Mouse (Mus musculus): ENCODE measurements around the gene Arhgap9. TPM values are rescaled to one million over a fixed set of nuclear protein-coding genes. Genes with fewer than 3 reads are reported as not detected.

The Arhgap9 gene
- polyA plus RNA-seq, 1 experiment from 2014 or later: 3.7 TPM

- 30% methylated on average over 14 of the region's 14 CpGs for WGBS
- Histone ChIP-seq H3K27me3 (replicated peaks; ENCODE audit: control insufficient read depth, insufficient read depth, low read length) (peaks cover 58% of the 10 kb centered on the region), H3K4me2 (ENCODE audit: low read depth, low read length) (peak overlapping the region; percentile 61), H3K9me3 (ENCODE audit: control insufficient read depth, low read length) (no peaks in the 10 kb centered on the region), H3K27ac (replicated peaks; ENCODE audit: low read depth, low read length) (no peak overlapping the region), H3K4me3 (ENCODE audit: low read depth, low read length) (peak overlapping the region; percentile 39), H3K4me1 (ENCODE audit: control insufficient read depth, insufficient read depth, low read length) (0 out of 2 replicates have a peak, but pooled peaks cover 9% of the 10 kb centered on the region), H3K36me3 (ENCODE audit: control insufficient read depth, insufficient read depth, low read length) (0 out of 2 replicates have a peak, but pooled peaks cover under 1% of the 10 kb centered on the region), H3K9ac (ENCODE audit: low read depth, low read length) (peak overlapping the region; percentile 43; the same call in 1 of the 2 replicates)
- ATAC-seq (ENCODE audit: low read depth): no peak
- no peak for DNase-seq (ENCODE audit: low spot score)
These were observed 3.8 kb downstream of the Arhgap9 start for GRCm38 (mm10) chr10:127325454-127326016.

DNA sequence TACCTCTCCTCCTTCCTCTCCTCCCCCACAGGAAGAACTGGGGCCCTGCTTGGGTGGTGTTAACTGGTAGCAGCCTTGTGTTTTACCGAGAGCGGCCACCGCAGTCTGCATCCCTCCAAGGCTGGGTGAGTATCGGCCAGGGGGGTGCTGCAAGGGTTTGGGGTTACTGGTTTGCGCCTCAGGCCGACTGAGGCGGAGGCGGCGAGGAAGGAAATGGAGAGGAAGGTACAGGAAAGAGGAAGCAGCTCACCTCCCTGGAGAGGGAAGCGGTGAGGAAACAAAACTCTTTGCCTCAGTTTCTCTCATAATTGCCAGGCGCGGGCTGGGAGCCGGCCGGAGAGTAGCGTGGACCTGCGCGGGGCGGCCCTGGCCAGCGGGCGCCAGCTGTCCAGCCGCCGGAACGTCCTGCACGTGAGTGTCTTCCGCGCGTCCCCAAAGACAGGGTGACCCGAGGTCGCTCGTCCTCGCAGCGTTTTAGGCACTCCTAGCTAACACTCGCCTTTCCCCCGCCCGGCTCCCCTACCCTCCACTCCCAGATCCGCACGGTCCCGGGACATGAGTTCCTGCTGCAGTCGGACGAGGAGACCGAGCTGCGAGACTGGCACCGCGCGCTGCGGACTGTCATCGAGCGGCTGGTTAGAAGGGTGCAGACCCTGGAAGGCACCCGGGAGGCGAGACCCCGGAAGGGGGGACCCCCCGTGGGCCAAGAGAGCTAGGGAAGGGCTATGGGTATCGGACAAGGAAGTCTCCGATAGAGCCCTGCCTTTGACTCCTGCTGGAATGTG is 4.4 kb downstream of the Arhgap9 start:
- WGBS: 3% methylated on average over 38 of the region's 54 CpGs
- DNase-seq (ENCODE audit: low spot score): no peak
- Histone ChIP-seq H3K4me3 (ENCODE audit: low read depth, low read length) (peak overlapping the region; percentile 39), H3K9ac (ENCODE audit: low read depth, low read length) (peak overlapping the region; percentile 43), H3K27me3 (replicated peaks; ENCODE audit: control insufficient read depth, insufficient read depth, low read length) (peaks cover 58% of the 10 kb centered on the region), H3K4me2 (ENCODE audit: low read depth, low read length) (peak overlapping the region; percentile 61), H3K36me3 (ENCODE audit: control insufficient read depth, insufficient read depth, low read length) (peaks cover 7% of the 10 kb centered on the region; the same call in 1 of the 2 replicates), H3K9me3 (ENCODE audit: control insufficient read depth, low read length) (no peaks in the 10 kb centered on the region), H3K4me1 (ENCODE audit: control insufficient read depth, insufficient read depth, low read length) (0 out of 2 replicates have a peak, but pooled peaks cover 9% of the 10 kb centered on the region), H3K27ac (replicated peaks; ENCODE audit: low read depth, low read length) (no peak overlapping the region)
- ATAC-seq (ENCODE audit: low read depth): peak; percentile 32

GRCm38 (mm10) chr10:127326828-127327227 is 5.1 kb downstream of the Arhgap9 start:
- ATAC-seq (ENCODE audit: low read depth) (no peak), DNase-seq (ENCODE audit: low spot score) (no peak)
- peak overlapping the region; percentile 39 for H3K4me3 ChIP-seq (ENCODE audit: low read depth, low read length)
- H3K4me1 ChIP-seq (ENCODE audit: control insufficient read depth, insufficient read depth, low read length): 0 out of 2 replicates have a peak, but pooled peaks cover 9% of the 10 kb centered on the region
- H3K9ac ChIP-seq (ENCODE audit: low read depth, low read length): peak overlapping the region; percentile 43
- WGBS: 10% methylated on average over 29 of the region's 29 CpGs
- H3K4me2 ChIP-seq (ENCODE audit: low read depth, low read length): peak overlapping the region; percentile 61
- H3K9me3 ChIP-seq (ENCODE audit: control insufficient read depth, low read length): no peaks in the 10 kb centered on the region
- H3K36me3 ChIP-seq (ENCODE audit: control insufficient read depth, insufficient read depth, low read length): peaks cover 12% of the 10 kb centered on the region
- H3K27me3 ChIP-seq (replicated peaks; ENCODE audit: control insufficient read depth, insufficient read depth, low read length): peaks cover 58% of the 10 kb centered on the region
- H3K27ac ChIP-seq (replicated peaks; ENCODE audit: low read depth, low read length): no peak overlapping the region

DNA sequence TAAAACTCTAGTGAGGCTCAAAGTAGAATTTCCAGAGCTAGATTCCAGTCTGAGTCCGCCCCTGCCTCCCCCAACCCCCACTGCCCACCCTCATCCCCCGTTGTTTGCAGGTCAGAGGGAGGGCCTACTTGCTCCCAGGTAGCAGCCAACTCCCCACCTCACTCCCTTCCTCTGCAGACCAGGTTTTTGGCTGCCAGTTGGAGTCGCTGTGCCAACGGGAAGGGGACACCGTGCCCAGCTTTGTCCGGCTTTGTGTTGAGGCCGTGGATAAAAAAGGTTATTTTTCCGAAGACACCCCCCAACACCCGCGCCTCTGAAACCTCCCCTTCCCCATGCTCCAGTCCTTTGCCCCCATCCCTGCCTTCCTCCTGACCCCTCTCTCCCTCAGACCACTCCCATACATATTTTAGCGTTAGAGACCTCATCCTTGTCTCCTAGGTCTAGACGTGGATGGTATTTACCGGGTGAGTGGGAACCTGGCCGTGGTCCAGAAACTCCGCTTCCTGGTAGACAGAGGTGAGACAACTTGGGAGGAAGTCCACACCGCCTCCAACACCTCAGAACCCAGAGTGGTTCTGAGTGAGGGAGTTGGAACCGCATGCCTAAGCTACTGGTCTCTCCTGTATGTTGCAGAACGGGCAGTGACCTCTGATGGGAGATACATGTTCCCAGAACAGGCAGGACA is 5.8 kb downstream of the Arhgap9 start:
- H3K9ac ChIP-seq (ENCODE audit: low read depth, low read length): no peak overlapping the region
- H3K4me2 ChIP-seq (ENCODE audit: low read depth, low read length): no peak overlapping the region
- no peaks in the 10 kb centered on the region for H3K9me3 ChIP-seq (ENCODE audit: control insufficient read depth, low read length)
- H3K27me3 ChIP-seq (replicated peaks; ENCODE audit: control insufficient read depth, insufficient read depth, low read length): peaks cover 58% of the 10 kb centered on the region
- H3K36me3 ChIP-seq (ENCODE audit: control insufficient read depth, insufficient read depth, low read length): peaks cover 20% of the 10 kb centered on the region
- 0 out of 2 replicates have a peak, but pooled peaks cover 9% of the 10 kb centered on the region for H3K4me1 ChIP-seq (ENCODE audit: control insufficient read depth, insufficient read depth, low read length)
- no peak overlapping the region for H3K27ac ChIP-seq (replicated peaks; ENCODE audit: low read depth, low read length)
- DNase-seq (ENCODE audit: low spot score) (no peak), ATAC-seq (ENCODE audit: low read depth) (no peak)
- H3K4me3 ChIP-seq (ENCODE audit: low read depth, low read length): no peak overlapping the region
- 56% methylated on average over 18 of the region's 18 CpGs for WGBS

GRCm38 (mm10) chr10:127330212-127330611 is 8.4 kb downstream of the Arhgap9 start:
- Histone ChIP-seq H3K4me2 (ENCODE audit: low read depth, low read length) (no peak overlapping the region), H3K27ac (replicated peaks; ENCODE audit: low read depth, low read length) (no peak overlapping the region), H3K27me3 (replicated peaks; ENCODE audit: control insufficient read depth, insufficient read depth, low read length) (peaks cover 38% of the 10 kb centered on the region), H3K9ac (ENCODE audit: low read depth, low read length) (no peak overlapping the region), H3K36me3 (ENCODE audit: control insufficient read depth, insufficient read depth, low read length) (peaks cover 41% of the 10 kb centered on the region), H3K9me3 (ENCODE audit: control insufficient read depth, low read length) (no peaks in the 10 kb centered on the region), H3K4me3 (ENCODE audit: low read depth, low read length) (no peak overlapping the region), H3K4me1 (ENCODE audit: control insufficient read depth, insufficient read depth, low read length) (0 out of 2 replicates have a peak, but pooled peaks cover 9% of the 10 kb centered on the region)
- WGBS: 75% methylated on average over 7 of the region's 7 CpGs
- DNase-seq (ENCODE audit: low spot score) (no peak), ATAC-seq (ENCODE audit: low read depth) (no peak)

DNA sequence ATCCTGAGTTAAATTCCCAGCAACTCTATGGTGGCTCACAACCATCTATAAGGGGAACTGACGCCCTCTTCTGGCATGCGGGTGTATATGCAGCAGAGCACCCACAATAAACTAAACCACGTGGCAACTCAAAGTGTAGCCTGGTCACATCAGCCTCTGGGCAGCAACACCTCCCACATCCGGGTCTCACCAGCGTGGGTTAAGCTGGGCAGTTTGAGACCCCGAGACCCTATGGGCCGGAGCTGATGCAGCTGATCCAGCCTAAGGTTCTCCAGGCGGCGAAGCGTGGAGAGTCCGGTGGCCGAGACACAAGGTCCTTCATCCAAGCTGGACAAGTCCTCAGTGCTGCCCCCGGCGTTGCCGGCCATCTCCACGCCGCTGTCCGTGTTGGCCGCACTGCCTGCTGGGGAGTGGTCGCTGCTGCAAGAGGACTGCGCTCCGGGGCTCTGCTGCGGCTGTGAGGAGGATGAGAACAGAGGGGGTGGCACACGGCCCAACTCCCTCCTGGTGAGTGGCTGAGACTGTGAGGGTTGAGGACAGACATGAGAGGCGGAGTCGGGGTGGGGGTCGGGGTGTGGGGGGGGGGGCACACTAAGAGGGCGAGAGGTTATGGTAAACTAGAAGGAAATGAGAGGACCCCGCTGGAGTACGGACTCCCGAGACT is 10.6 kb downstream of the Arhgap9 start:
- no peak overlapping the region; the same call in 1 of the 2 replicates for H3K4me2 ChIP-seq (ENCODE audit: low read depth, low read length)
- peaks cover 17% of the 10 kb centered on the region for H3K27me3 ChIP-seq (replicated peaks; ENCODE audit: control insufficient read depth, insufficient read depth, low read length)
- no peaks in the 10 kb centered on the region for H3K4me1 ChIP-seq (ENCODE audit: control insufficient read depth, insufficient read depth, low read length)
- 46% methylated on average over 28 of the region's 31 CpGs for WGBS
- no peaks in the 10 kb centered on the region for H3K9me3 ChIP-seq (ENCODE audit: control insufficient read depth, low read length)
- H3K27ac ChIP-seq (replicated peaks; ENCODE audit: low read depth, low read length): no peak overlapping the region
- no peak overlapping the region for H3K4me3 ChIP-seq (ENCODE audit: low read depth, low read length)
- no peak for ATAC-seq (ENCODE audit: low read depth)
- no peak for DNase-seq (ENCODE audit: low spot score)
- H3K36me3 ChIP-seq (ENCODE audit: control insufficient read depth, insufficient read depth, low read length): peaks cover 60% of the 10 kb centered on the region
- H3K9ac ChIP-seq (ENCODE audit: low read depth, low read length): peak overlapping the region; percentile 19; the same call in 1 of the 2 replicates

DNA sequence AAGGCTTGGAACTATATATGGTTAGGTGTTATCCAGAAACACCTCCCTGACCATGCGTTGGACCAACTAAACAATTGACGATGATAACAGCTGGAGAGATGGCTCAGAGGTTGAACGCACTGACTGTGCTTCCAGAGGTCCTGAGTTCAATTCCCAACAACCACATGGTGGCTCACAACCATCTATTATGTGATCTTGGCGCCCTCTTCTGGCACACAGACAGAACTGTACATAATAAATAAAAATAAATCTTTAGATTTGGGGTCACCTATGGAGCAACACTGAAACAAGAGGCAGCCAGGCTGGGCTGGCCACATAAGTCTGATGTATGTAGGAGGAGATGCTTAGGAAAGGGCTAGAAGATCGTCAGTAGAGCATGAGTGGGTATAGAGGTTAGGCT is 11.4 kb downstream of the Arhgap9 start:
- H3K36me3 ChIP-seq (ENCODE audit: control insufficient read depth, insufficient read depth, low read length): peaks cover 68% of the 10 kb centered on the region
- H3K4me2 ChIP-seq (ENCODE audit: low read depth, low read length): no peak overlapping the region
- H3K4me1 ChIP-seq (ENCODE audit: control insufficient read depth, insufficient read depth, low read length): no peaks in the 10 kb centered on the region
- no peaks in the 10 kb centered on the region for H3K9me3 ChIP-seq (ENCODE audit: control insufficient read depth, low read length)
- H3K4me3 ChIP-seq (ENCODE audit: low read depth, low read length): no peak overlapping the region
- ATAC-seq (ENCODE audit: low read depth): no peak
- peaks cover 9% of the 10 kb centered on the region for H3K27me3 ChIP-seq (replicated peaks; ENCODE audit: control insufficient read depth, insufficient read depth, low read length)
- H3K27ac ChIP-seq (replicated peaks; ENCODE audit: low read depth, low read length): no peak overlapping the region
- H3K9ac ChIP-seq (ENCODE audit: low read depth, low read length): no peak overlapping the region
- no peak for DNase-seq (ENCODE audit: low spot score)
- 67% methylated on average over 5 of the region's 5 CpGs for WGBS

DNA sequence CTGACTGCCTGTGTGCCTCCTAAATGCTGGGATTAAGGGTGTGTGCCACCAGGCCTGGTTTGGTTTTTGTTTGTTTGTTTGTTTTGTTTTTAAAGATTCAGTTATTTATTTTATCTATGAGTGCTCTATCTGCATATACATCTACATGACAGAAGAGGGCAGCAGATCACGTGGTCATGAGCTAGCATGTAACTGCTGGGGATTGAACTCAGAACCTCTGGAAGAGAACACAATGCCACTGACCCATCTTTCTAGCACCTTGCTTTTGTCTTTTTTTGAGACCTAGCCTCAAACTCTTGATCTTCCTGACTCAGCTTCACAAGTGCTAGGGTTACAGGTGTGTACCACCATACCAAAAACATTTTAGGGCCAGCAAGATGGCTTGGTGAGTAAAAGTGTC is 13.5 kb downstream of the Arhgap9 start:
- no peak overlapping the region for H3K9ac ChIP-seq (ENCODE audit: low read depth, low read length)
- H3K36me3 ChIP-seq (ENCODE audit: control insufficient read depth, insufficient read depth, low read length): peaks cover 70% of the 10 kb centered on the region
- H3K27ac ChIP-seq (replicated peaks; ENCODE audit: low read depth, low read length): no peak overlapping the region
- H3K9me3 ChIP-seq (ENCODE audit: control insufficient read depth, low read length): no peaks in the 10 kb centered on the region
- WGBS: 75% methylated on average over 1 of the region's 1 CpGs
- ATAC-seq (ENCODE audit: low read depth) (no peak), DNase-seq (ENCODE audit: low spot score) (no peak)
- H3K27me3 ChIP-seq (replicated peaks; ENCODE audit: control insufficient read depth, insufficient read depth, low read length): no peaks in the 10 kb centered on the region
- H3K4me3 ChIP-seq (ENCODE audit: low read depth, low read length): no peak overlapping the region
- no peaks in the 10 kb centered on the region for H3K4me1 ChIP-seq (ENCODE audit: control insufficient read depth, insufficient read depth, low read length)
- no peak overlapping the region for H3K4me2 ChIP-seq (ENCODE audit: low read depth, low read length)

All from embryonic facial prominence, embryonic 14.5 days (tissue).